Mouse (Mus musculus): ENCODE results near the gene Dzip1. TPM values are rescaled to one million over a fixed set of nuclear protein-coding genes. Genes with fewer than 3 reads are reported as not detected.

Dzip1 gene
- polyA plus RNA-seq, 1 experiment, result 0.56 TPM

DNA sequence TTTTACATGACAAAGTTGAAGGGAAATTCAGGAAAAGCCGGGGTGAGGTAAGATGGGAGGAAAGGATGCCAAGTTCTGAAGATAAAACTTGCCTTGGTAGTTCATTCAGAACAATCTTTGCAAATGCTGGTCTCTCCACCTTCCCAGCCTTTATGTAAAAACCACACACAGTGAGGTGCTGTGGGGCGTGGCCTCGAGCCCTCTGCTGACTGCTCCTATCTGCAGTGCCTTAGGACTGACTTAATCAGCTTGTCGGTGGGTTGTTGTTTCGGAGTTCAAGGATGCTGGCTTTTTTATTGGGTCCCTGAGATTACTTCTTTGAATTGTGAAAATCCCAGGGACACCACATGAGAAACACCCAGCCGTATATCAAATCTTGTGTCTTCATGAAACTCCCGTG, 63.0 kb downstream of the Dzip1 start:
- TF ChIP-seq GATA1 (IDR thresholded peaks at IDR 0.05; ENCODE audit: low read length), result no peak

DNA sequence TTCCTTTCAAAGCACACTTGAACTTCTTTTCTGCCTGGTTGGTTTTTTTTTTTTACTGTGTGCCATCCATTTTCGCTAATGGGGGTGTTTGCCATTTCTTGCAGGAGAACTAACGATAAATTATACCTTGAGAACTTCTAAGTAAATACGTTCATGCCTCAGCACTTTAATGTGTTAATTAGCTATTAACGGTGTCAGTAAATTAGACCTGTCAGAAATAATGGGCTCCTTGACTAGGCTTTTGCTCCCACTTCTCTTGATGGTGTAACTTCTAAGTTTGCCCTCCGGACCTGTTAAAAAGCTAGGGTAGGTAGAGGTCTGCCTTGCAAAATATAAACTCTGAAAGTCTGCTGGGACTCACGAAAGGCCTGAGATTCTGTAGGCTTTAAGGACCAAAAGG, 66.9 kb downstream of the Dzip1 start:
- TF ChIP-seq GATA1 (IDR thresholded peaks at IDR 0.05; ENCODE audit: low read length), result no peak

DNA sequence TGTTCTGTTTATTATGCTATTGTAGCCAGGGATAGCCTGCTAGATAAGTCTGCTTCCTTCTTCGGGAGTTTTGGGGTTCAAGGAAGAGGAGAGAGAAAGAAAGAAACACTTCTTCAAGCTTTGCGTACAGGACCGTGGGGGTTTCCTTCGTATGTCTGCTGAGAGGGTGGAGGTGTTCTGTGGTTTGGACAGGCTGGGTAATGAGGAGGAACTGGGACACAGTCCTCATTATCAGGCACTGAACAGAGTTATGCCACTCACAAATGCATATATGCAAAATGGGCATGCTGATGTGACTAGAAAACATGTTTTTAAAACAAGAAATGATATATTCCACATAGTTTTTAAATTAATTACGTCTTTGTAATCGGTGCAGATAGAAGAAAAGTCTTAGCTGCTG, 68.7 kb downstream of the Dzip1 start:
- no peak for TF ChIP-seq GATA1 (IDR thresholded peaks at IDR 0.05; ENCODE audit: low read length)

DNA sequence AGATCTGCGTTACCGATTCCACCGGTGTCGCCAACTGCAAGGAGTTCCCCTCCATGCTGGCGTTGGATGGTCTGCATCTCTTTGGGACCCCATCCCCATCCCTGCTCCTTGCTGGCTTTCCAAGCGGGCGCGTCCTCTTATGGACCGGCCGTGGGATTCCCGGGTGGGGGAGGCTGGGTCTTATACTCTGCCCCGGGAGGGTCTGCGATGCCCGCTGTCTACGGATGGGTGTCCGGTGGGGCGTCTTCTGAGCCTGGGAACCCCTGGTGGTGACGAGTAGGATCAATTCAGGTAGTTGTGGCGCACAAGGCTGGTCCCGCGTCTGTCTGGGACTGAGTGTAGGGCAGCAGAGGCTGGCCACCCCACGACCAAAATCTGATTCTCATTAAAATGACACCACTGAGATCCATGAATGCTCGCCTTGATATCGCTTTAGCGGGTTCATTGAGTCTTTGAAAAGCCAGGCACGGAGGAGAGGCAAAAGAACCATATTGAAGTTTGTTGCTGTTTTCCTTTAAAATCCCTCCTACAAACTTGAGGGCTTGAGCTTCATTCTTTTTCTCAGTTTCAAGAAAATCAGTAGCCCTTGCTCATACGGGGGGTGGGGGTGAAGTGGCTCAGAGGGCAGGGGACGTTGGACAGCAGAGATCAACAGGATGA, 70.0 kb downstream of the Dzip1 start:
- TF ChIP-seq GATA1 (IDR thresholded peaks at IDR 0.05; ENCODE audit: low read length), result no peak

DNA sequence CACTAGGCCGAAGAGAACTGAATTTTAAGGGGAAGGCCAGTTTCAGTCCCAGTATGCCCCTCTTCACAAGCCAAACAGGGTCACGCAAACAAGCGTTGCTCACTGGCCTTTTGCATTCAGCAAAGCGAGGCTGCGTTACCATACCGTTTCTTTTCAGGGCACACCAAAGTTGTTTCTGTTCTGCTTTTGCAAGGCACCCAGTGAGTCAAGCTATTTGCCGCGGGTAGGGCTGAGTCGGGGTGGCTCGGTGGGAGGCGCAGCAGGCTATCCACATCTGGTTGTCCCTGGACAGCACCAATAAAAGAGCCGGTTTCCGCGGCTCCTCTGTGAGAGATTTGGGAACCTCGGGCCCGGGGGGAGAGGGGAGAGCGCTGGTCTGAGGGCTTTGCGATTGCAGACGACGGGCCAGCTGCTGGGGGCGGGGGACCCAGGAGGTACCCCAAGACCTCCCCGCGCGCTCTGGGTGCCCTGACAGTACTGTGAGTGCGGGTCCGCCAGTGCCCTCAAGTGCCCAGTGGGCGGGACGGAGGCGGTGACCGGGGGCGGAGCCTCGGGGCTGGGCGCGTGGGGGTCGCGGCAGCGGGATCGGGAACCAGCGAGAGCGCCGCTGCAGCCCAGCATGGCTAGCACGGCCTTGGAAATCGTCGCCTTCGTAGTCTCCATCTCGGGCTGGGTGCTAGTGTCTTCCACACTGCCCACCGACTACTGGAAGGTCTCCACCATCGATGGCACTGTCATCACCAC, 70.7 kb downstream of the Dzip1 start:
- TF ChIP-seq GATA1 (IDR thresholded peaks at IDR 0.05; ENCODE audit: low read length), result no peak

DNA sequence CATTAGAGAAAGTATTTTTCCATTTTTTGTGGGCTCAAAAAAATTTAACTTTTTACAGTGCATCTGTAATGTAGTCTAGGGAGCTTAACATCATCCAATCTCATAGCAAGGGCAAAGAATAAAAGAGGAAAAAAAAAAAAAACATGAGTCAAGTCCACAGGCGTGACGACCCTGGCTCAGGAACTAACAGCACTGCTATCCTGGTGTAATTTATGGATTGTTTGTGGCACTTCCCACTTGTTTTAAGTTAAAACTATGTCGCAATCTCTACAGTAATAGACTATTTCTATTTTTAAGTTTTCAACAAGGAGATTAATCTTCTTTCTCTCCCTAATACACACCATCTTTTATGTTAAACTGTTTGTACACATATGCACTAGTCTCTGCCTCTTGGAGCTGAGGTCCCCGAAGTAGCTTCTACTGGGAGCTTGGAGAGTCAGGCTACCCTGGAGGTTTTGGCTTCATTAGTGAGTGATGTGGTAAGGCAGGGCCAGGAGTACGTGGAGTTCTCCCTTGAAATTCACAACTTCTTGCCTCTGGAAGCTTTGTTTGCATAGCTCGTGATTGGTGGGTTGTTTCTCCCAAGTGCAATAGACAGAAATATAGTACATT, 73.7 kb downstream of the Dzip1 start:
- no peak for TF ChIP-seq GATA1 (IDR thresholded peaks at IDR 0.05; ENCODE audit: low read length)

DNA sequence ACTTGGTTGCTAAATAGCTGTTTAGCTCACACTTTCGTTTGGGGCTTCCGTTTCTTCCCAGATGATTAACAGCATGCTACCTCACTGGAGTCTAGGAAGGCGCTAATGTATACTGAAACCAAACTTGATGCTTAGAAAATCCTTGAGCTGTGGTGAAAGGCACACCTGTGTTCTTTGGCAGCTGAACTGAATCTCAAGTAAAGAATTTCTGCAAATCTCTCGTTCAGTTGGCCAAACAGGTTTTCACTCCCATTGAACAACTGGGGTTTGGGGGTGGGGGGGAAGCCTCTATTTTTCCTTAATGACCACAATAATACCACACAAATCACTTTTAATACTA, 74.6 kb downstream of the Dzip1 start:
- no peak for TF ChIP-seq GATA1 (IDR thresholded peaks at IDR 0.05; ENCODE audit: low read length)

DNA sequence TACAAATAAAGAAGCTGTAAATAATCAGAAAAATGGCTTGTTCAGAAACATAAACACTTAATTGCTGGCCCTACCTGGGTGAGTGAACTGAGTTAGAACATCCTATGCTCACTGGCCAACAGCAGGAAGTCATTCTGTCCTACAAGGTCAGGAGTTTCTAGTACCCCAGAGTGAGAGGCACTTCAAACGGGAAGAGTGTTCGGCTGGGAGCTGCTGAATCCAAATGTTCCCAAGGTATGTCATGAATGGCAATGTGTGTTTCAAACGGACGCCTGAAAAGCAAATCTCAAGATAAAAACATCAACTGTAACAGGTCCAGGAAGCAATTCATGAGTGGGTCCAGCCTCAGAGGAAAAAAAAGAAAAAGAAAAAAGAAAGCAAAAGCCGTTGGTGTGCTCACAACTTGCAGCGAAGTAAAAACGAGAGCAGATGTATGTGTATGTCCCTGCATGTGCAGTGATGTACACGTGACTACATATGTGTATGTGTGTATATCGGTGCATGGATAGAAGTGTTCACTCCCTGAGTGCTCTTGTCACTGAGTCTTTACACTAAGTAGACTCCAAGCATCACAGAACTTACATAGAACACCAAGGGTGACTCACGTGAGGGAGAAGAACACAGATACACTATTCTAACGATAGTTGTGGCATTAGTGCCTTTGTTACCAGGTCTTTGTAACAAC, 75.1 kb downstream of the Dzip1 start:
- no peak for TF ChIP-seq GATA1 (IDR thresholded peaks at IDR 0.05; ENCODE audit: low read length)

DNA sequence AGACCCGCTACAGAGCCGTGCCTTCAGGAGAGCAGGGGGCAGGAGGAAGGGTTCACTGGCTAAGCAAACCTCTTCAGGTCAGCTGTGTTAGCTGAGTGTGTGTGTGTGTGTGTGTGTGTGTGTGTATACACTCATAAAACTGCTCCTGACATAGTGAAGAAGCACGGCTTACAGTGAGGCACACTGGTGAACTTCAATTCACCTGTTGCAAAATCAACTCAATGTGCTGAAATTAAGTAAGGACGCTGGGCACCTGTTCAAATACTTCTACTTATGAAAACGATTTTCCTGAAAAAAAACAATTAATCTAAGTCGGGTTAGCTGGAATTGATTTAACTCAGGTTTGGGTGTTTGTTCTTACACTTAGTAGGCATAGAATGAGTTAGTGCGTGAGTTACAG, 77.1 kb downstream of the Dzip1 start:
- no peak for TF ChIP-seq GATA1 (IDR thresholded peaks at IDR 0.05; ENCODE audit: low read length)

DNA sequence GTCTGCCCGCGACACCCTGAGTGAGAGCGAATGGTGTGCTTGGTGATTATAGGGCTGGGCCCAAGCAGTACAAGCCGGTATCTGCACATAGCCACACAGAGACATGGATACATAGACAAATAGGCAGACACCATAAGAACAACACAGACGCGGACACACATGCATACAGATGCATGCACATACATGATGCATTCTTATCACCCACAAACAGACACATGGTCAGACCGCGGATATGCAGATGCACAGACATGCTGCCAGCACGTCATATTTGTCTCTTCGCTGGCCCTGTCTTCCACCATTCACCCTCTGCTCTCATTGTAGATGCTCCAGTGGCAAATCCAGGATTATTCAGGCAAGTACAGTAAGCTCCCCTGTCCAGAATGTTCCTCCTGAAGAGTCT, 78.4 kb downstream of the Dzip1 start:
- TF ChIP-seq GATA1 (IDR thresholded peaks at IDR 0.05; ENCODE audit: low read length), result peak; percentile 51

DNA sequence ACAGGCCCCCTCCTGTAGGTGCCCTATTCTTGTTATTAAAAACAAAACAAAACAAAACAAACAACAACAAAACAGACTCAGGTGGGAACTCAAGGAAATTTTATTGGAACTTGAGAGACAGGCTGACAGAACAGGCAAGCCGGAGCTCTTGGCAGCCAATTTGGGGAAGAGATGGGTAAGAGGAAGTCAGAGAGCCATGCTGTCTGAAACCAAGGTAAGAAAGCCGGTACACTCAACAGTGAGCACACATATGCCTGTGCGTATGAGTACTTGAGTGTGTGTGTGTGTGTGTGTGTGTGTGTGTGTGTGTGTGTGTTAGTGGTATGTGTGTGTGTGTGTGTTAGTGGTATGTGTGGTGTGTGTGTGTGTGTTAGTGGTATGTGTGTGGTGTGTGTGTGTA, 82.9 kb downstream of the Dzip1 start:
- TF ChIP-seq GATA1 (IDR thresholded peaks at IDR 0.05; ENCODE audit: low read length), result no peak

DNA sequence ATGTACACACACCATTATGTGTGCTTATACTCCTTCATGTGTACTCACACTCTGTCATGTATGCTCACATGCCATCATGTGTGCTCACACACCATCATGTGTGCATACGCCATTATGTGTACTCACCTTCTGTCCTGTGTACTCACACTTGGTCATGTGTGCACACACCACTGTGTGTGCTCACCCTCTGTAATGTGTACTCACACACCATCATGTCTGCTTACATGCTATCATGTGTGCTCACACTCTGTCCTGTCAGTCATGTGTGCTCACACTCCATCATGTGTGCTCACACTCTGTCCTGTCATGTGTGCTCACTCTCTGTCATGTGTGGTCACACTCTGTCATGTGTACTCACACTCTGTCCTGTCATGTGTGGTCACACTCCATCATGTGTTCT, 85.2 kb downstream of the Dzip1 start:
- TF ChIP-seq GATA1 (IDR thresholded peaks at IDR 0.05; ENCODE audit: low read length), result no peak

DNA sequence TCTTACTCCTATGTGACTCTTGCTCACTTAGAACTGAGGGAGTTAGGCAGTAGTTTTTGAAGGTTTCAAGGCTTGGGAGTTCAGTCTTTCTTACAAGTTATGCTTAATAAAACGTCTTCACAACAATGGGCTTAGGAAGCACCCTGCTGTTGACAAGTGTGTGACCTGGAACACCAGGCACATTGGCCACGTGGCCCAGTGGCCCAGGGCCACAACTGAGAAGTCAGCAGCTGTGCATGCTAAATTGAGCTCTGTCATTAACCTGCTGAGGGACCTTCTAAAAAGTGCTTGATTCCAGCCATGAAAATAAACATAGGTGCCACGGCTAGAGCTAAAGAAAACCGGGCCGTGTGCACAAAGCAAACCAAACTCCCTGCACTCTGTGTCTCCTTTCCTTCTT, 85.8 kb downstream of the Dzip1 start:
- TF ChIP-seq GATA1 (IDR thresholded peaks at IDR 0.05; ENCODE audit: low read length), result no peak

DNA sequence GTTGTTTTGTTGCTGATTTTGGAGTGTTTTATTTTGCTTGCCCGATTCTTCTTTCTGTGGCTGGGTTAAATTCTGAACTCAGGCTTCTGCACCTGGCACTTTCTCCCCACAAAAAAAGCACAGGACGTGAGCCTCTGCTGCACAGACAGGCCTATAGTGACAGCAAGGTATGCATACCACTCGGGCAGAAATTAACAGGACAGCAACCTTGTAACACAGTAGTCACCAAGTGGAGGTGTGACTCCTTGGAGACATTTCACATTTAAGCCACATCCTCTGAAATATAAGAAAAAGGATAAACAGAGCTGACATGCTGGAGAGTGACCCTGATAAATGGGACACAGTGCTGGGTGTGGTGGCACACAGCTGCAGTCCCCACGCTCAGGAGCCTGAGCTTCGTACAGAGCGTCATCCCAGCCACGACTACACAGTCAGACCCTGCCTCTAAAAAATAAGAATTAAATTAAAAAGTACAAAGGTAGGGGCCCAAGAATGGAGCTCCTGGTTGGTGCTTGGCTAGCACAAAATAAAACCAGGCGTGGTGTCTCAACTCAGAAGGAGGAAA, 86.6 kb downstream of the Dzip1 start:
- TF ChIP-seq GATA1 (IDR thresholded peaks at IDR 0.05; ENCODE audit: low read length), result no peak

DNA sequence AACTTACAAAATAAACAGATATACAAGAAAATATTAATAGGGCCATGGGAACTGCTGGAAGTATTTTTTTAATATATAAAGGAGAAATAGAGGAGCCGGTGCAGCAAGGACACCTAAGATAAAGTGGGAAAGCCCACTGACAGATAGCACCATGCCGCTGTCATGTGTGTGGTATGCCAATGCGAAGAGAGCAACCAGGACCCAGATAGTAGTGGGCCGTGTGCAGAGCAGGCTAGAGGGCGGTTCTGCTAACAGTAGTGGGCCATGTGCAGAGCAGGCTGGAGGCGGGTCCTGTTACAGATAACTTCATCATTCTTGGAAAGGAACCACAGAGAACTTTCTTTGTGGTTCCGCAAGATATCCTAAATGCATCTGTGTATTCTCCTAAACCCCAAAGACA, 88.5 kb downstream of the Dzip1 start:
- TF ChIP-seq GATA1 (IDR thresholded peaks at IDR 0.05; ENCODE audit: low read length), result no peak

DNA sequence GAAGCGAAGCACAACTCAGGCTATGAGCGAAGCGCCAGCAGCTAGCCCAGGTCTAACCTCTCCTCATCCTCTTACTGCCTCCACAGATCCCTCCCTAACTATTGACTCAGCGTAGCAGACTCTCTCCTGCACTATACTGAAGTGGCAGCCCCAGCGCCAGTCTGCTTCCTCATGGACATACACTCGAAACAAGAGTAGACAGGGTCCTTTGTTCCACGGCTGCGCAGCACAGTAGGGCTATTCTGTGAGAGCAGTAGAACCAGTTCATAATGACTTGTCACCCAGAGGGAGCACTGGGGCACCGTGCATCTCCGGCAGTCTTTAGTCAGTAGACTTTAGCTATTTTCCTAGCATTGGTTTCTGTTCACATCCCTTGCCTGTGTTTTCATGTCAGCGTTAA, 89.1 kb downstream of the Dzip1 start:
- no peak for TF ChIP-seq GATA1 (IDR thresholded peaks at IDR 0.05; ENCODE audit: low read length)
